Mouse (Mus musculus): ENCODE measurements around the gene Acot5.
"Not testable (repeated sequence)": the region's sequence is repeated elsewhere in the genome, so short reads cannot be mapped to it uniquely, and the experiment has no call there.

The Acot5 gene

GRCm38 (mm10) chr12:84063228-84063627 is 5.9 kb upstream of the Acot5 start:
- DNase-seq, result peak; percentile 40 to 55

GRCm38 (mm10) chr12:84063833-84064232 is 5.3 kb upstream of the Acot5 start:
- no peak for DNase-seq

GRCm38 (mm10) chr12:84064621-84065020 is 4.5 kb upstream of the Acot5 start:
- DNase-seq, result peak in 1 of 2 experiments; percentile 32

- DNase-seq, result no peak
Measured at GRCm38 (mm10) chr12:84067752-84068151, 1.4 kb upstream of the Acot5 start.

- no peak for DNase-seq
Measured at GRCm38 (mm10) chr12:84068296-84068695, 829 bp upstream of the Acot5 start.

GRCm38 (mm10) chr12:84069582-84069981 is 457 bp downstream of the Acot5 start:
- DNase-seq, result peak; percentile 58 to 59

- no peak for DNase-seq
Measured at GRCm38 (mm10) chr12:84071696-84072095, 2.6 kb downstream of the Acot5 start.

- DNase-seq, result no peak
Measured at GRCm38 (mm10) chr12:84077371-84077990, 8.4 kb downstream of the Acot5 start.

GRCm38 (mm10) chr12:84083842-84084241 is 14.7 kb downstream of the Acot5 start:
- no peak for DNase-seq

- no peak for DNase-seq
Measured at GRCm38 (mm10) chr12:84084581-84084980, 15.5 kb downstream of the Acot5 start.

- DNase-seq, result not testable (repeated sequence)
Measured at GRCm38 (mm10) chr12:84094666-84095065, 25.5 kb downstream of the Acot5 start.

- no peak for DNase-seq
Measured at GRCm38 (mm10) chr12:84099605-84100004, 30.5 kb downstream of the Acot5 start.

GRCm38 (mm10) chr12:84100071-84100470 is 30.9 kb downstream of the Acot5 start:
- no peak for DNase-seq

GRCm38 (mm10) chr12:84100604-84101492 is 31.7 kb downstream of the Acot5 start, which contains the start of gene Acot6:
Gene Acot6 (plus strand): TSS chr12:84100654.
- peak; percentile 58 to 68 for DNase-seq

- no peak for DNase-seq
Measured at GRCm38 (mm10) chr12:84101493-84101845, 32.3 kb downstream of the Acot5 start.

GRCm38 (mm10) chr12:84107012-84107411 is 37.9 kb downstream of the Acot5 start:
- no peak for DNase-seq

- DNase-seq, result no peak
Measured at GRCm38 (mm10) chr12:84107692-84108091, 38.6 kb downstream of the Acot5 start.

GRCm38 (mm10) chr12:84109924-84110323 is 40.8 kb downstream of the Acot5 start:
- DNase-seq, result no peak

GRCm38 (mm10) chr12:84110814-84111213 is 41.7 kb downstream of the Acot5 start:
- no peak for DNase-seq

GRCm38 (mm10) chr12:84113676-84114075 is 44.6 kb downstream of the Acot5 start:
- no peak for DNase-seq

GRCm38 (mm10) chr12:84114153-84114994 is 45.2 kb downstream of the Acot5 start, which contains the start of gene Dnal1:
Gene Dnal1 (plus strand): TSS chr12:84114366.
- DNase-seq, result peak; percentile 92 to 96

- no peak for DNase-seq
Measured at GRCm38 (mm10) chr12:84119584-84119983, 50.5 kb downstream of the Acot5 start.

Measured in cerebellum, postnatal 10 days (tissue).